Mouse (Mus musculus) Patski (cell line): Measurements from ENCODE around the gene Desi1. TPM values are rescaled to one million over a fixed set of nuclear protein-coding genes. Genes with fewer than 3 reads are reported as not detected.

Experiments
- ATAC-seq: fragments of 100-300 bp; one replicate; pipeline ENCODE4 v1.8.0; 2021
- CTCF ChIA-PET: fragments of 350-600 bp; sonication (Branson Sonifier 250); formaldehyde crosslinking; loops from one replicate; lab custom pipeline; 2022; ENCODE audit warnings: inconsistent platforms; lab: Charles Lee
- POLR2A ChIA-PET: fragments of 350-600 bp; sonication (Branson Sonifier 250); formaldehyde crosslinking; loops from one replicate; lab custom pipeline; 2022; ENCODE audit warnings: antibody characterized with exemption, inconsistent platforms; lab: Charles Lee
- DNase-seq: peaks from one replicate; pipeline ENCODE4 v3.0.0-alpha.2; 2011; ENCODE audit warnings: low read depth, low spot score
- H3K27me3 ChIP-seq: fragments of 371-371 bp; one replicate; pipeline ENCODE4 v1.5.1; 2021
- CTCF ChIP-seq: fragments of 100-300 bp; IDR thresholded peaks from one replicate; pipeline ENCODE4 v1.5.1; 2021
- in situ Hi-C: fragments of 300-500 bp; cut with MboI; formaldehyde crosslinking; loops from 3 replicates; pipeline ENCODE4 v1.11.1; 2018; ENCODE audit warnings: low pct_unique_long_range_greater_than_20kb, mixed read lengths
- polyA plus RNA-seq: library from polyadenylated mRNA; unstranded; gene quantifications from one replicate; pipeline ENCODE4 v1.2.3, GENCODE M21; 2021

Desi1 gene
- polyA plus RNA-seq, result 57.0 TPM

GRCm38 (mm10) chr15:82033762-82034161 lies at the start of gene Desi1:
Gene Desi1, minus strand, starts transcription at chr15:82033862.
- TF ChIP-seq CTCF, result no peak
- POLR2A ChIA-PET, result no interaction called here
- DNase-seq (no peak), ATAC-seq (no peak)
- in situ Hi-C loops, result no loop called here
- CTCF ChIA-PET, result interaction anchor here (1.0 to 2.9 kb wide), 3 partner anchors 10 to 77 kb away, joined by 3 to 14 read pairs (median 3); no protein-coding TSS in a partner anchor
- no peaks in the 10 kb centered on the region for H3K27me3 ChIP-seq

- peaks cover 34% of the 10 kb centered on the region for H3K27me3 ChIP-seq
- ATAC-seq, result peak; percentile 35
- in situ Hi-C loops, result no loop called here
- CTCF ChIA-PET, result interaction anchor here (1.1 to 1.4 kb wide), 2 partner anchors 9 to 16 kb away, joined by 3 read pairs; no protein-coding TSS in a partner anchor
- POLR2A ChIA-PET, result interaction anchor here (0.5 kb wide), 1 partner anchor 153 kb away, joined by 3 read pairs; no protein-coding TSS in a partner anchor
- TF ChIP-seq CTCF, result no peak
- no peak for DNase-seq
These were observed 47.5 kb upstream of the Desi1 start for GRCm38 (mm10) chr15:82081161-82081560.

GRCm38 (mm10) chr15:82079883-82080282 lies 46.2 kb upstream of the Desi1 start:
- POLR2A ChIA-PET, result no interaction called here

GRCm38 (mm10) chr15:82073490-82073889 lies 39.8 kb upstream of the Desi1 start:
- ChIA-PET POLR2A (no interaction called here), CTCF (no interaction called here)
- TF ChIP-seq CTCF, result no peak
- DNase-seq (no peak), ATAC-seq (no peak)
- peaks cover 54% of the 10 kb centered on the region for H3K27me3 ChIP-seq
- in situ Hi-C loops, result no loop called here

More at GRCm38 (mm10) chr15:82079883-82080282, 46.2 kb upstream of the Desi1 start:
- TF ChIP-seq CTCF, result no peak
- no peak for ATAC-seq
- no peak for DNase-seq
- CTCF ChIA-PET, result no interaction called here
- H3K27me3 ChIP-seq, result peaks cover 30% of the 10 kb centered on the region
- in situ Hi-C loops, result no loop called here

DNA sequence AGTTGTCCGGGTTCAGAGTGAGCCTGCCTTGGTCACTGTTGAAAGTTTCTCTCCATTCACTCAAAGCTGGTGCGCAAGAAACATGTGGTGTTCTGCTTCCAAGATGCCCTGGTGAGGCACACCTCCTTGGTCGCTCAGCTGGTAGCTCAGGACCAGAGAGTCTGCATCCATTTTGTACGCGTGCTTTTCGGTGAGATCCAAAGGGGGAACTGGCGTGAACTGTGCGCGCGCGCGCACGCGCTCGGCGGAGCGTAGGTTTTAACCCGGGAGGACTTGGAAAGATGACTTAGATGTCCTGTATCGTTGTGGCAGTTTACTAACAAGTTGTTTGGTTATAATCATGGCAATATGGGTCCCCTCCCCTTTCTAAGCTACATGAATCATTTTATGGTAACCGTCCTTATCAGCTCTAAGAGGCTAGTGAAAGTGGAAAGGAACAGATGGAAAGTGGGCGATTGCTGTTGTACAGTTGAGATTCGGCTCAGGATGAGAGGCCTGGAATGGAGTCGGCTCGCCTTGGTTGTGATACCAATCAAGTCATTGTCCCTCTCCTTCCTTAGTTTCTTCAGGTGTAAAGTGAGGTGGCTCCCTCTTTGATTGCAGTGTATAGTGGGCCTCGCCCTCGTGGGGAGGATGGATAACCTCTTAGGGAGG lies 38.3 kb upstream of the Desi1 start:
- TF ChIP-seq CTCF, result no peak
- DNase-seq, result no peak
- H3K27me3 ChIP-seq, result peaks cover 49% of the 10 kb centered on the region
- ATAC-seq, result no peak
- ChIA-PET POLR2A (no interaction called here), CTCF (no interaction called here)
- in situ Hi-C loops, result no loop called here

DNA sequence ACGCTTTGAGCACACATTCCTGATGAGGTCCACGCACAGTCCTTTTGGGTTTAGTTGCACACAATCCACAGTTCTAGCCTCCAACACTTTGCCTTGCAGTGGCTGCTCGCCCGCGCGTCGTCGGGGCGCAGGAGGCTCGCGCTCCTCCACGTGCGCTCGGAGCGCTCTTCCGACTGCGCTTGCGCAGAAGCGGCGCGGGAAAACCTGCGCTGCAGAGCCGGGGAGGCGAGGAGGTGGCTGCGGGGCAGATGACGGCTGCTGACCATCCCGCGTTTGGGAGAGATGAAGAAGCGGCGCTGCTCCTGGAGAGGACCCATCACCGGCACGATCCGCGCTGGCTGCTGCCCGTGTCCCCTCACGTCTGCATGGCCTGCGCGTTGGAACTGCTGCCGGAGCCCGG lies 36.2 kb upstream of the Desi1 start, which contains the start of gene Mei1:
TSS of gene Mei1 (plus strand) at position 99 of the 400 bp plus-strand sequence.
- no peak for ATAC-seq
- POLR2A ChIA-PET, result no interaction called here

DNA sequence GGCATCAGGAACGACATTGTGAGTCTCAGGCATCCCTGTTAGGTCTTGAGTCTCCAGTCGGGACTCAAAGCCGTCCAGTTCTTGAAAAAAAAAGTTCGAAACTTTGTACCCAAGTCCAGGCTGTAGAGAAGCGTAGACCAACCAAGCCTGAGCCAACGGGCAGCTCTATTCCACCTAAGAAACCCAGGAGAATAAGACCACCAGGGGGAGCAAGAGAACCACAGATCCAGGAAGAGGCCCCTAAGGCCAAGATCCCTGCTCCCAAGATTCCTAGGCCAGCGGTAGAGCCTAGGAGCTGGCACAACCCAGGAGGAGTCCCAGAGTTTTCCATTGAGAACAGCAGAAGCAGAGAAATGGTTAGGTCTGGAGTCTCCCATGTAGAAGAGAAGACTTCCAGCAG lies 31.8 kb upstream of the Desi1 start:
- TF ChIP-seq CTCF, result peak; percentile 93
- ATAC-seq (no peak), DNase-seq (no peak)
- POLR2A ChIA-PET, result interaction anchor here (0.8 kb wide), 1 partner anchor 10 kb away, joined by 3 read pairs; no protein-coding TSS in a partner anchor
- peaks cover 66% of the 10 kb centered on the region for H3K27me3 ChIP-seq
- in situ Hi-C loops, result loop anchor here (5.0 kb wide), 2 partner anchors 47 to 172 kb away; no protein-coding TSS in a partner anchor
- CTCF ChIA-PET, result interaction anchor here (1.1 to 4.8 kb wide), 8 partner anchors 10 to 186 kb away, joined by 3 to 16 read pairs (median 4); partner anchors contain the start of gene 1500009C09Rik

More for the DNA sequence above, 36.2 kb upstream of the Desi1 start, which contains the start of gene Mei1:
- CTCF ChIA-PET, result no interaction called here
- TF ChIP-seq CTCF, result no peak
- in situ Hi-C loops, result loop anchor here (5.0 kb wide), 2 partner anchors 42 to 167 kb away; no protein-coding TSS in a partner anchor
- DNase-seq, result no peak
- H3K27me3 ChIP-seq, result peaks cover 49% of the 10 kb centered on the region

DNA sequence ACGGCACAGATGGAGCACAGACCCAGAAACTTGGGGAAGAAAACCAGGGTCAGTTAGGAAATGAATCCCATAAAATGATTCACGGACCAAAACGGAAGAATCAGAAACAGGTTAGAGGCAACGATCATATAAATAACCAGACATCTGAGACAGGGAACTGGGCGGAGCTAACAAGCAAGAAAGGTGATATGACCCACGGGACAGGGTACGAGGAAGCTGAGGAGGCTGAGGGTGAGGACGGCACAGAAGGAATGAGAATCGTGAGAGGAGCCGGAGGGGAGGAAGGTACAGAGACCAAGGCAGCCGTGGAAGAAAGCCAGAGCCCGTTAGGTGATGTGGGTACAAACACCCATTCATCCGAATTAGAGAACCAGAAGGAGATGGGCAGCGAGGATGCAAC lies 30.2 kb upstream of the Desi1 start:
- in situ Hi-C loops, result no loop called here
- DNase-seq, result no peak
- no peak for TF ChIP-seq CTCF
- POLR2A ChIA-PET, result no interaction called here
- peaks cover 51% of the 10 kb centered on the region for H3K27me3 ChIP-seq
- ATAC-seq, result no peak
- CTCF ChIA-PET, result interaction anchor here (2.4 to 4.8 kb wide), 2 partner anchors 173 to 188 kb away, joined by 4 to 16 read pairs; partner anchors contain the start of gene 1500009C09Rik

- ChIA-PET POLR2A (no interaction called here), CTCF (no interaction called here)
- peaks cover 44% of the 10 kb centered on the region for H3K27me3 ChIP-seq
- no peak for ATAC-seq
- no peak for TF ChIP-seq CTCF
- in situ Hi-C loops, result no loop called here
- no peak for DNase-seq
These were observed 25.1 kb upstream of the Desi1 start, which contains the start of gene 4930407I10Rik for GRCm38 (mm10) chr15:82058719-82059201. Gene 4930407I10Rik, plus strand, starts transcription at chr15:82059151.

DNA sequence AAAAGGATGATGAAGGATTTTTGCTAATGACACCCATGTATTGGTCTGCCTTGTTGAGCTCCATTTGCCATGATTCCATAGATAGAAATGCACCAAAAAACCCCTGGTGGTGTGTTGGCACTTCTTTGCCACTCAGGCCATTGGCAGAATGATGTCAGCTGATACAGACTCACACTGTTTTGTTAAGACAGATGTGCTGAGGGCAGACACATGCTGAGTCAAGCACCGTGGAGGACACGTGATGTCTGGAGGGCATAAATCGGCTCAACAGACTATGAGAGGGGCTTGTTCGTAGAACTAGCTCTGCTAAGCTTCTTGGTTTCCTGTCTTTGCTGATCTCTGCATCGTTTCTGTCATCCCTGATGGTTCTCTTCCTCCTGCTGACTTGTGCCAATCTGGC lies 18.9 kb upstream of the Desi1 start:
- ChIA-PET POLR2A (no interaction called here), CTCF (interaction anchor here (0.9 kb wide), 1 partner anchor 184 kb away, joined by 3 read pairs; no protein-coding TSS in a partner anchor)
- in situ Hi-C loops, result no loop called here
- no peak for DNase-seq
- no peak for ATAC-seq
- H3K27me3 ChIP-seq, result peaks cover 15% of the 10 kb centered on the region
- no peak for TF ChIP-seq CTCF
